Mouse (Mus musculus): ENCODE data around the gene Ndufaf3.

Gene Ndufaf3

DNA sequence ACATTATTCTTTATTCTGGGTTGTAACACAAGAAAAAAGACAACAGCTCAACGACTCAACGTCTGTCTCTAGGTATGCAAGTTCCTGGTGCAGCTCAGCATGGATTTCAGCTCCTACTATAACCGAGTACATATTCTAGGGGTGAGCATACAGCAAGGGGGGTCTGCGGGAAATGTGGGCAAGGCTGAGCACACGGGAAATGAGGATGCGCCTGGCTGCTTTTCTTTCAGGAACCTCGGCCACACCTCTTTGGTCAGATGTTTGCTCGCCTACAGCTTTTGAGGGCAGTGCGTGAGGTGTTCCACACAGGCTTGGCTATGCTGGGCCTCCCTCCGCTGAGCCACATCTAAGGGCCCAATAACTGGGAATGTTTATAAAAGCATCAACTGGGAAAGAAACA lies 5.1 kb upstream of the Ndufaf3 start:
- DNase-seq, result no peak

DNA sequence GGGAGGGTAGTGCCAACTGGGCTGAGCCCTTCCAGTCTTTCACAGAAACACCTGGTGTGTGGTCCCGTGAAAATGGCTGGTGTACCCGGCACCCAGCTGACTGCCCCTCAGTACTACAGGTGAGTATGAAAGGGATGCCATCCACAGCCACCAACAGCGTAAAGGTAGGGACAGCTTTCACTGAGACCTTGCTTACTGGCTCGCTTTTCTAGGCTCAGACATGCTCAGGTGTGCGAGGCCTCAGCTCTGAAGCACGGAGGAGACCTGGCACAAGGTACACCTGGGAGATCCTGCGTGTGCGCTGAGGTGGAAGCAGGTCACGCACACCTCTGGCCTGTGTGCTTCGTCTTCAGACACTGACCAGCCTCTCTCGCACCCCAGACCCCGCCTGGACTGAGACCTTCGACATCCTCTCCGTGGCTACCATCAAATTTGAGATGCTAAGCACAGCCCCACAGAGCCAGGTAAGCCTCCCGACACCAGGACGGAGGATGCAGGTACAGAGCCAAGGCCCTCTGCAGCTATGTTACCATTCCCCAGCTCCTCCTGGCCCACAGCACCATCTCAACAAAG lies 4.3 kb upstream of the Ndufaf3 start:
- DNase-seq, result no peak

DNA sequence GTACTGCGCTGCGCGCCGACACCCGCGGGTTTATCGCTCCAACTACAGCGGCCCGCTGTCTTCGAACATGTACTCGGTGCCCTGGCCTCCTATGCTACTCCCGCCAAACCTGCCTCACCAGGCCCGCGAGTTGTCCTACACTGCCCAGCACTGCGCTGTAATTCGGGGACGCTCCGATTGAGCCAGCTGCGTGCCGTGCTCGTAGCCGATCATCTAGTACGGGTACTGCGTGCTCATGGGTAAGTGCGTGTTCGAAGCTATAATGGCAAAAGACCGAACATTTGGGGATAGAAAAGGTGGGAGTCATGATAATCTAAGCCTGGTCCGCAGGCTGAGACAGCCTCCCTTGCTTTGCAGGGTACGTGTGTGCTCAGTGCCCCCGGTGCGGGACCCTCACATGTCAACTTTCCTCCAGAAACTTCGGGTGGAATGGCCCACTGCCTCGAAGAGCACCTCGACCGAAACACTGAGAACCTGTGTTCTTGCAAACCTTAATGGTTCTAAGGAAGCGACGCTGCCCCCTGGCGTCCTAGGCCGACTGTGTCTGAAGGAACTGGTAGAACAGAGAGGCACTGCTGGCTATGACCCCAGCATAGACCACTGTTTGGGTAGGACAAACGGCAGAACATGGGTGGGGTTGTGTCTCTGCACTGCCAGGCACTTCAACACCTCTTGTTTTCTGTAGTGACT lies 3.1 kb upstream of the Ndufaf3 start:
- peak; percentile 94 for DNase-seq

DNA sequence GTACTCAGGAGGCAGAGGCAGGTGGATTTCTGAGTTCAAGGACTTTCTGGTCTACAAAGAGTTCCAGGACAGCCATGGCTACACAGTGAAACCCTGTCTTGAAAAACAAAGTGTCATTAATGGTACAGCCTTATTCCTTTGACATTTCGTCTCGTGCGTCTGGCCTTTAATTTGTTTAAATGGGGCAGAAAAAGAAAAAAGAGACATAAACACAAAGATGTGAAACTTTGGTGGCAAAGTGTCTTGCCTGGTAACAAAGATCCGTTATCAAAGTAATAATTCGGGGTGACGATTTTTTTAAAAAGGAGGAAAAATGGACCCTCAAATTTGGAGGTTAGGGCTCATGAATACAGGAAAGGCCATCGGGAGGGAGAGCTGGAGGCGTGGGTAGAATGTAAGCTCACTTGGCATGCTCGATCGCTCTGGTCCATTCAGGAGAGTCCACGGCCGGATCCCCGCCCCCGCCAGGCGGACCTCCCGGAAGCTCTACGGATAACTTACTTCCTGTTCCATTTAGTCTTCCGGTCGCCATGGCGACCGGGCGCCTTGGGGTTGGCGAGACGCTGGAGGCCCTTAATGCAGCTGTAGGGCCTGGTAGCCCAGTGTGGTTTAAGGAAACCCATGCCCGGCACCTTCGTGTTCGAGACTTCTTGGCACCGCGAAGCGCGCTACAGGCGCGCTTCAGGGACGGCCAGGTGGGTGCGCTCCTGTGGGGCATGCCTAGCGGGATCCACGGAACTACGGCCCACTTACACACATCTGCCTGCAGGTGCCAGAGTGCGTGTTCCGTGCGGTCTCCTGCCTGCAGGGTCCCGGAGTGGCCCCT lies 2.4 kb upstream of the Ndufaf3 start, which contains the start of gene Dalrd3:
Dalrd3 (plus strand) TSS at position 506 of the 826 bp plus-strand sequence.
- DNase-seq, result peak; percentile 91

DNA sequence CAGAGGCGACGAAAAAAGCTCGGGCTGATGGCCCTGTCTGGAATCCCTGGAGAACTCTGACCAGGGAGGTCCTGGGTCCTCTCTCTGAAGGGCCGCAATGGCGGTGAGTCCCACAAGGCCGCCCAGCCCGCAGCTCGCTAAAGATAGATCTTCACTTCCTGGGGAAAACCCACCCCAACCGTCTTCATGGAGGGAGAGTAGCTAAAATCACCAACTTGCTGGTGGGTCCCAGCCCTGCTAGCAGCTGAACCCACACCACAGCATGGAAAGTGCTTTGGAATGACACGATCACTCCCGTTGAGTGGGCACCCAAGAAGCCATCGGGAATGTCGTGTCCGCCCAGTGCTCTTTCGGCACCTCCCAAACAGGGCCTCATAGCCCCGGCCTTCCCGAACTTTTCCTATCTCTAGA lies 1.3 kb upstream of the Ndufaf3 start:
- DNase-seq, result peak; percentile 49

DNA sequence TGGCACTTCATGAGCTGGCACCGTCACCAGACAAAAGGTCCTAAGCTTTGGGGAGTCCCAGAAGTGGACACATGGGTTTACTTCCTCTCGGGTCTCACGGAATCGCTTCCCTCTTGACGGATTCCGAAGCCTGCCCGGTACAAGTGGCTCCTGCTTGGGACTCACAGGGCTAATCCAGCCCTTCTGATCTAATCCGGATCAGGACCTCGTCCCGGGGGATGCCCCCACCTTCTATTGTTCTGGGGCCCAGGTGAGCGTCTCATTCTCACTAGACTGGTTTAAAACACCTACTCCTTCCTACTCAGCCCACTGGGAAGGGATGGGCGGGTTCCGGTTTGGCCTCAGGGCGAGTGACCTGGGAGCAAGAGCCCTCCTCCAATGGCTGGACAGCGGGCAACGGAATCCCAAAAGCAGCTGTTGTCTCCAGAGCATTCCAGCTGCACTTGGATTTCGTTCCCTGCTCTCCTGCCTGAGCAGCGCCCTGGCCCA lies 741 bp upstream of the Ndufaf3 start:
- peak; percentile 39 for DNase-seq

DNA sequence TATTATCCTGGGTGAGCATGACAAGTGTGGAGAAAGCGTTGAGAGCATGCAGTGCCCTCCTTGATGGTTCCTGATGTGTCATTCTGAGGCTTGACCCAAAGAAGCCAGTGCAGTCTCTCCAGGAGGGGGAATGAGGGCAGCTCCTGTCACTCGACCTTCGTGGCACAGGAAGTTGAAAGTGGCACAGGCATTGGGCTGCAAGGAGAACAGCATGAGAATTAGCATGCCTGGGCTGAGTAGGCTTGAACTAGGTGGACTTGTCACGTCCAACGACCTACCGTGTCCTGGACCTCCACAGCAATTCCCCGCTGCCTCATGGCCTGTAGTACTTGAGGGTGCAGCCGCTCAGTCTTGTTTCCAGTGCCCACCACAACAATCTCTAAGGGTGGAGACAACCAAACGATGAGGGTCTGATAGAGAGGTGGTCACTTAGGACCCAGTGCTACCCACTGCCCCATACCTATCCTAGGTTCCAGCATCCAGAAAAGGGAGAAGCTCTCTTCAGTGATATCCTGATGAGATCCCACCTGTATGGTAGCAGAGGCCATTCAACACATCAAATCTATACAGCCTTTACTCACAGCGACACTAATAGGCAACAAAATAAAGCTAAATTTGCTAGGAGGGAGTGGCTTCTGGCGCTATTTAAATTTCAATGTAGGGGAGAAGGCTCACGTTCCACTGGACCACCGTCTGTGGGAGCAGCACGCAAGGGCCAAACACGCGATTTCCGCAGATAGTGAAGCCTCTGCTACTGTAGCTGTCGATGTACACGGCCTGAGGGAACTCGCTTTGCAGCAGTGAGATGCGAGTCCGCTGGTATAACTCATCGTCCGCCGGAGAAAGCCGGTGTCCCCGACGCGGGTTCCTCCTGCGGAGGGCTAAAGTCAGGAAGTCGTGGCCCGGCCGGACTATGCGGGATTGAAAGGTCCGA lies 1.1 kb downstream of the Ndufaf3 start:
- DNase-seq, result peak; percentile 18

DNA sequence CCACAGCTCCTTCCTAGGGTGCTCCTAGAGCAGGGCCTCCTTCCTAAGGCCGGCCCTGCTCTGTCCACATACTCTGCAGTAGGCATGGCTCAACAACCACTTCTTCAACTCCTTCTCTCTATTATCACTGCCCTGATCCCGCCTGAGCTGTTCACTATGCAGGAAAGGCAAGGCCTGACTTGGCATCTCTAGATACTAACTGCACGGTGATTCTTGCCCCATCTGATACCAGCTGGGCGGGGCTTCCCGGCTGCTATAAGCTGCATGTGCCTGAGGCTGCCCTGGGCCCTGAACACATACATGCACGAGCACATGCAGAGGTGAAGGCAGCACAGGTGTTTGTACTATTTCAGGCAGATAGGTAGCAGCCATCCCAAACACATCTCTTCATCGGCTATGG lies 3.1 kb downstream of the Ndufaf3 start:
- DNase-seq, result no peak

DNA sequence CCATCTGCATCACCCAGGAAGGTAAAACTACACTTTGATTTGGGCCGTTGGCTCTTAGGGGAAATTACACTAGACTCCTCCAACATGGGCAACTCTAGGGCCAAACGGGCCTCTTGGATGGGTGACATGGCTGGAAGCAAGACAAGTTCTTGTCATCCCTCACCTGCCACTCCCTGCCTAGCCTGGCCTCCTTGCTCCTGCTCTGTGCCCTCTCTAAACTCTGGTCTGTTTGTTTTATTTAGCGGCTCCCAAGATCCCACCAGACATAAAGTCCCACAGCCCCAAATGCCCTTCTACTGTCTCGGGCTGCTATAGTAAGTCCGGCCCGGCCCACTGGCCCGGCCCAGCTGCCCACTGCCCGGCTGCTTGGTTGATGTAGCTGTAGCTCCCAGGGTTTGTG lies 3.6 kb downstream of the Ndufaf3 start:
- no peak for DNase-seq

DNA sequence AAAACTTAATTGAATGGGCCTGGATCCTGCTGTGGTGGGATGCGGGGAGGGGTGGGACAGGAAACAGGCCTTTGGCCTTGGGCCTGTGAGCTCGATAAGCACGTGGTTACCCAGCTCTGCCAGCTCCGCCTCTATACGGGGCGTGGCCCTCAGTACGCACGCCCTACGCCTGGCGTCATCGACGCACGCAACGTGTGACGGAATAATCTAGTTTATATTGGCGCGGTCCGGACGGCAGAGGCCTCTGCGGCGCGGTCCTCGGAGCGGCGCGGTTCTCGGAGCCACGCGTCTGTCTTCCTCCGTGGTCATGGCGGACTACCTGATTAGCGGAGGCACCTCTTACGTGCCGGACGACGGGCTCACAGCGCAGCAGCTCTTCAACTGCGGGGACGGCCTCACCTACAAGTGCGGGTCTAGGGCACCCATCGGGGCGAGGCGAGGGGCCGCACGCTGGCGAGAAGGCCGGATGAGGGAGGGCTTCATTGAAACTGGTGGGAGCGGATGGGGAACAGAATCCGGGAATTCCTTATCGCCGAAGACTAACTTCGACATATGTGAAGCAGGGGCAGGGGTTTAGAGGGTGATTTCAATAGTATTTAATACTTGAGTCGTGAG lies 6.9 kb downstream of the Ndufaf3 start, which contains the start of gene Impdh2:
Impdh2 (plus strand) TSS at position 60 of the 615 bp plus-strand sequence.
- DNase-seq, result peak; percentile 94

DNA sequence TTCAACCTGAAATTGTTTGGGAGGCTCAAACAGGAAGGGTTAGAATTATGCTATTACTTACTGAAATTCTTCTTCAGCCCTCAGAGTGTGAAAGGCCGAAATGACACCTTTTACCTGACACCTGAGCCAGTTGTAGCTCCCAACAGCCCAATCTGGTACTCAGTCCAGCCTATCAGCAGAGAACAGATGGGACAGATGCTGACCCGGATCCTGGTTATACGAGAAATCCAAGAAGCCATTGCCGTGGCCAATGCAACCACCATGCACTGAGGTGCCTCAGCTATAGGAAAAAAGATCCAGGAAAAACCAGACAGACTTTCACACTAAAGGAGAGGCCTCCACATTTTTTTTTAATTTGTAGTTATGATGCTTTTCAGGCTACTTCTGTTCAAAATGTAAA lies 8.1 kb downstream of the Ndufaf3 start:
- no peak for DNase-seq

DNA sequence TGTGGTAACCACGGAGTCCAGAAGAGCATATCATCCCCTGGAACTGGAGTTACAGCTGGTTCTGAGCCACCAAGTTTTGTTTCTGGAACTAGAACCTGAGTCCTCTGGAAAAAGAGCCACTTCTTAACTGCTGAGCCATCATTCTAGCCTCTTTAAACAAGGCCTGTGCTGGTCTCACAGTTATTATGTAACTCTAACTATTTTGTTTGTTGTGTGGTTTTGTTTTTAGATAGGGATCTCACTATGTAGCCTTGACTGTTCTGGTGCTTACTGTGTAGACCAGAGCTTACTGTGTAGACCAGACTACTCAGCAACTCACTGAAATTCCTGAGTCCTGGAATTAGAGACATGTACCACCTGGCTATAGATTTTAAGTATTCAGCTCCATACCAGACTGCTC lies 20.4 kb downstream of the Ndufaf3 start:
- no peak for DNase-seq

DNA sequence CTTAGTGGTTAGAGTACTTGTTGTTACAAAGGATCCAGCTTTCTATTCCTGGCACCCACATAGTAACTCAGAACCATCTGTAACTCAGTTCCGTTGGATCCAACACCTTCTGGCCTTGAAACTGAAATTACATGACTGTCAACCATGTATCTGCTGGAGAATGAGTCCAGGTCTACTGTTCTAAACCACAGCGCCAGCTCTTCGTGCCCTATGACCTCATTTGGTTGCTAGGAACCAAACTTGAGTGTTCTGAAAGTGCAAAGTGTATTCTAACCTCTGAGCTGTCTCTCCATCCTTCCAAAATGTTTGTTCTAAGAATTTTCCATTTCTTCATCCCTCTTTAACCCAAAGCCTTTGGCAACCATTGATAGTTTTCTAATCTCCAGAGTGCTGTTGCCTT lies 21.2 kb downstream of the Ndufaf3 start:
- DNase-seq, result no peak

DNA sequence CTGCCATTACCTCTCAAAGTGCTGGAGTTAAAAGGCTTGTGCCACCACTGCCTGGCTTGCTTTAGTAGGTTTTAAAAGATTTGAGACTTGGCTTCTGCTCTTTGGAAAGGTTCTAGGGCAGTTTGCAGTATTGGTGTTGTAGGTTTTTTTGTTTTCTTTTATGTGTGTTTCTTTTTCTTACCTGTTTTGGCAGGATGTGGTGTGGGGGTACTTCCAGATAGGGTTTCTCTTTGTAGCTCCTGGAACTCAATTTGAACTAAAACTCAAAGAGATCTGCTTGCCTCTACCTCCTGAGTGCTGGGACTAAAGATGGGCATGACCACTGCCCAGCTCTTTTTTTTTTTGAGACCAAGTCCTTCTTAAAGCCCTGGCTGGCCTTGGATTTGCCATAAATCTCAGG lies 26.4 kb downstream of the Ndufaf3 start:
- DNase-seq, result no peak

DNA sequence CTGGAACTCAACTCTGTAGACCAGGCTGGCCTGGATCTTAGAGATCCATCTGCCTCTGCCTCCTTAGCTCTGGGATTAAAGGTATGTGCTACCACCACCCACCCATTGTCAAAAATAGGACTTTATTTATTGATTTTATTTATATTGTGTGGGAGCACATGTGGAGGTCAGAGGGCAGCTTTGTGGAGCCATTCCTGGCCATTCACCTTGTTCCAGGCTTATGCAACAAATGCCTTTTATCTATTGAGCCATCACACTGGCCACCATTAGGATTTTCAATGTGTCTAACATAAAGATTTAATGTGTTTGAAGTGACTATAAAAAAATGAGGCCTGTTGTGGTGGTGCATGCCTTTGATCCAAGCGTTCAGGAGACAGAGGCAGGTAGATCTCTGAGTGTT lies 35.7 kb downstream of the Ndufaf3 start:
- no peak for DNase-seq

DNA sequence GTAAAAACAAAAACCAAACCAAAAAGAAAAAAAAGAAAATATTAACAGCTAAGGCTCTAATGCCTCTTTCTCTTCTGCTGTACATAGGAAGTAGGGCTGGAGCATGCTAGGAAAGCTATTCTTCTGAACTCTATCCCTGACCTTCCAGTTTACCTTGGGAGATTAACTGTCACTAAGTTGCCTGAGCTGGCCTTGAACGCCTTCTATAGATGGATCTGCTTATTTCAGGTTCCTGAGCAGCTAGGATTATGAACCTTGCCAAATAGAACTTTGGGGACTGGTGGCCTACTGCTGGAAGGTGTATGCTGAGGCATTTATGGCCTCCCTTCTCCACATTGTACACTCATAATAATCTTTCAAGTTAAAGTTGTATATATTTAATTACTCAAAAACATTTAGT lies 36.3 kb downstream of the Ndufaf3 start:
- no peak for DNase-seq

DNA sequence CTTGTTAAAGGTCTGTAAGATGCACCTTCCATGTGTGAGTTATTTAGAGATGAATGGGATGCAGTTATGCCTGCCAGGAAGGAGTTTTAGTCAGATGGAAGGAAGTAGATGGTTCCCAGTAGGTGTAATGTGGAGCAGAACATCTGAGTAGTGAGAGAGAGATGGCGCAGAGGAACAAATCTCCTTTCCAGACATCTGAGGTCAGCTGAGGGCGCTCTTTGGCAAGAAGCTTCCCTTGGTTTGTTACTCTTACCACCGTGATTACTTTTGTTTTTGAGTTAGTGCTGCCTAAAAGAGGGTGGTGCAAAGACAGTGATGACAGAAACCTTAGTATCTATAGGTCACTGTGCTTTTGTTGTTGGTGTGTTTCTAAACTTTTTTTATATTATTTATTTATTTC lies 41.8 kb downstream of the Ndufaf3 start:
- no peak for DNase-seq

DNA sequence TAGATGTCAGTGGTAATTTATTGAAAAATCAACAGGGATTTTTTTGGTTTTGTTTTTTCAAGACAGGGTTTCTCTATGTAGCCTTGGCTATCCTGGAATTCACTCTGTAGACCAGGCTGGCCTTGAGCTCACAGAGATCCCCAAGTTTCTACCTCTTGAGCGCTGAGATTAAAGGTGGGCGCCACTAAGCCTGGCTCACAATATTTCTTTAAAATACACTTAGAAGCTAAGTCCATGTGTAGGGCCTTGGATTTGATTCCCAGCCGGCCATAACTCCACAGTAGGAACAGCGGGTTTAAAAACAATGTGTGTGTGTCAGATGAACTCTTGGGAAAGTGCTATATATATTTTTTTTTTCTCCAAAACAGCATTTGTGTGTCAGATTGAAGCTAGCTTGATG lies 43.9 kb downstream of the Ndufaf3 start:
- DNase-seq, result no peak

DNA sequence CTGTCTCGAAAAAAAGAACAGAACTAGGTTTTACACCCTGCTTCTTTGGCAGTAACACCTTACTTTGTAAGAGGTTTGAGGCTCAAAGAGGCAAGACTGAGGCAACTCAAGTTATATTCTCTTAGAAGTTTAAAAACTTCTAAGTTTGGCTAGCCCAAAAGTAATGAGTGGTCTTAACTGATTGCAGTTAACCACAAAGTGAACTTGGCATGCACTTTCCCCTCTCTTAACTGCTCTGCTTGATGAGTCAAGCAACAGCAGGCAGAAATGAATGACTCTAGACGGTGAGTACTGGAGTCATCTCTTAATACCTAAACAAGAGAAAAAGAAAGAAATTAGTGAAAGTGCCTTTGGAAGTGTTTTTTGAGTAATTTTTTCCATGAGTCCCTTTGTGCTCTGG lies 45.6 kb downstream of the Ndufaf3 start:
- DNase-seq, result no peak

DNA sequence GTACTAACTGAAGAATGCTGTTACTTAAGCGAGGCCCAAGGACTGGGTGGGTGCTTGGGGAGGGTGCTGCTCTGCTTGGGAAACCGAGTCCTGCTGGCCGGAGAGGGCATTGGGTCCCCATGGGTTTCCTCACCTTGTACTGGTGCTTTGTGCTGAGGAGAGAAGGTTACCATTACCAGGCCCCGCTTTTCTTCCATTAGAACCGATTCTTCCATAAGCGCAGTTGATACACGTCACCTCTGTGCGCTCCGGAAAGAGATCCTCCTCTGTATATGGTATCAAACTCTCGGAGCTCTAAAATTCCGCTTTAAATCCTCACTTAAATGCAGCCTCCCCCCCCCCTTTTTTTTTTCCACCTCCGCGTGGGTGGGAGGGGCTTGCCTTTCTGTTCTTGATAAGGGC lies 49.3 kb downstream of the Ndufaf3 start:
- no peak for DNase-seq

DNA sequence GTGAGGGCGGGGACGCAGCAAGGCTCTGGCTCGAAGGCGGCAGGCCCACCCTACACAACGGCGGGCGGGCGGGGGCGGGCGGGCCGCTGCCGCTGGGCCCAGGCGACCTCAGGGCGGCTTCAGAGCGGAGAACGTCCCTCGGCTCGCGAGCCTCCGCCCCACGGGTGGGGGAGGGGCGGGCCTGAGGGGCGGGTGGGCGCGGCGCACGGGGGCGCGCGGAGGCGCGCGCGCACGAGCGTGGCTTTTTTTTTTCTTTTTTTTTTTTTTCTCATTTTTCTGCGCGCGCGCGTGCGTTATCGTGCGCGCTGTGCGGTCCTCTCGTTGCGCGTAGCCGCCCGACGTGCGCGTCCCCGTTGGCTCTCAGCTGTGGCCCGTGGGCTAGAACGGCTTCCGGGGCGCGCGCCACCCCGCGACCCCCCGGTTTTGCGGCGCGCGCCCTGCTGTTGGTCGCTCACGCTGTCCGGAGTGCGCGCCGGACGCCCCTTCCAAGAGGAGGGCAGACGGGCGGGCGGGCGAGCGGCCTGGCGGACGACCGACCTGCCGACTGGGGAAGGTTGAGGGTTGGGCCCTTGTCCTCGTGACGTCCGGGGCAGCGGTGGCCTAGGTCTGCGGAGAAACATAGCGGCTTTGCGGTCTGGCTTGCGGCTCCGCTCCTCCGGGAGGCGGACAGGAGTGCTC lies 49.8 kb downstream of the Ndufaf3 start:
- peak; percentile 92 for DNase-seq

Data from thymus, postnatal 14 days (tissue).